Mouse (Mus musculus) myocyte (in vitro differentiated cells): ENCODE results near the gene Tgoln1. TPM values are rescaled to one million over a fixed set of nuclear protein-coding genes. Genes with fewer than 3 reads are reported as not detected.

ENCODE experiments used
- H3K27me3 ChIP-seq: one replicate; pipeline ENCODE4 v1.6.1; 2011; ENCODE audit not compliant: control insufficient read depth, insufficient read depth, insufficient read length
- H3K36me3 ChIP-seq: one replicate; pipeline ENCODE4 v1.6.1; 2011; ENCODE audit not compliant: control insufficient read depth, insufficient read depth
- H3K4me2 ChIP-seq: one replicate; pipeline ENCODE4 v1.6.1; 2011; ENCODE audit warnings: low read depth, control low read depth
- H3K4me3 ChIP-seq: one replicate; pipeline ENCODE4 v1.5.1; 2011; ENCODE audit warnings: mild to moderate bottlenecking, control low read depth, moderate library complexity
- H3K79me2 ChIP-seq: one replicate; pipeline ENCODE4 v1.6.1; 2011; ENCODE audit not compliant: control insufficient read depth, insufficient read depth
- H3ac ChIP-seq: one replicate; pipeline ENCODE4 v1.6.1; 2011; ENCODE audit not compliant: control insufficient read depth, insufficient read length
- CEBPB ChIP-seq: IDR thresholded peaks from 2 replicates; pipeline ENCODE4 v1.6.1; 2011; ENCODE audit warnings: mild to moderate bottlenecking, moderate library complexity; ENCODE audit not compliant: poor library complexity, insufficient read depth, severe bottlenecking
- E2F4 ChIP-seq: IDR thresholded peaks from one replicate; pipeline ENCODE4 v1.6.1; 2011; ENCODE audit warnings: mild to moderate bottlenecking, control low read depth, moderate library complexity; ENCODE audit not compliant: insufficient read depth
- MAX ChIP-seq: IDR thresholded peaks from one replicate; pipeline ENCODE4 v1.6.1; 2011; ENCODE audit warnings: low read depth, mild to moderate bottlenecking, control low read depth
- MYOD1 ChIP-seq, 3 experiments: IDR thresholded peaks; one replicate each; pipeline ENCODE4 v1.6.1; 2011; ENCODE audit warnings: control low read depth in 2 of 3, low read depth in 2 of 3, mild to moderate bottlenecking in 2 of 3, moderate library complexity in 1 of 3; ENCODE audit not compliant: insufficient read length in 2 of 3, control insufficient read depth in 1 of 3
- MYOG ChIP-seq, 3 experiments: IDR thresholded peaks; one replicate each; pipeline ENCODE4 v1.6.1; 2011; ENCODE audit warnings: control low read depth in 2 of 3, low read depth in 2 of 3, mild to moderate bottlenecking in 2 of 3; ENCODE audit not compliant: insufficient read length in 2 of 3, control insufficient read depth in 1 of 3, insufficient read depth in 1 of 3
- POLR2A ChIP-seq: IDR thresholded peaks from one replicate; pipeline ENCODE4 v1.6.1; 2011; ENCODE audit warnings: low read depth, mild to moderate bottlenecking, control low read depth, moderate library complexity; ENCODE audit not compliant: insufficient read length
- POLR2AphosphoS2 ChIP-seq: IDR thresholded peaks from one replicate; pipeline ENCODE4 v1.6.1; 2011; ENCODE audit warnings: low read depth, control low read depth; ENCODE audit not compliant: insufficient read length
- REST ChIP-seq: IDR thresholded peaks from one replicate; pipeline ENCODE4 v1.6.1; 2011; ENCODE audit warnings: mild to moderate bottlenecking, control low read depth, moderate library complexity; ENCODE audit not compliant: insufficient read depth, insufficient read length
- SRF ChIP-seq: IDR thresholded peaks from one replicate; pipeline ENCODE4 v1.6.1; 2011; ENCODE audit warnings: low read depth; ENCODE audit not compliant: control insufficient read depth, insufficient read length
- TCF12 ChIP-seq: IDR thresholded peaks from one replicate; pipeline ENCODE4 v1.6.1; 2011; ENCODE audit warnings: mild to moderate bottlenecking, control low read depth; ENCODE audit not compliant: poor library complexity, insufficient read depth, severe bottlenecking
- TCF3 ChIP-seq: IDR thresholded peaks from one replicate; pipeline ENCODE4 v1.6.1; 2011; ENCODE audit warnings: low read depth, control low read depth; ENCODE audit not compliant: insufficient read length
- USF1 ChIP-seq: IDR thresholded peaks from one replicate; pipeline ENCODE4 v1.6.1; 2011; ENCODE audit warnings: low read depth, mild to moderate bottlenecking, control low read depth, moderate library complexity
- polyA plus RNA-seq: library from polyadenylated mRNA; unstranded; fragments of >200 nt; fragmentation: generic; extraction: Trizol; gene quantifications from one replicate; pipeline ENCODE4 v1.2.1, GENCODE M21; 2012; ENCODE audit warnings: missing spikeins

Gene Tgoln1
- polyA plus RNA-seq, 1 experiment: 16.3 TPM

GRCm38 (mm10) chr6:72658006-72658405 is 41.2 kb upstream of the Tgoln1 start:
- TF ChIP-seq MYOD1 (IDR thresholded peaks at IDR 0.05; ENCODE audit: control insufficient read depth in 1 of 3, insufficient read length in 2 of 3, low read depth in 2 of 3): no peak
- no peak for TF ChIP-seq REST
- TF ChIP-seq MYOG (IDR thresholded peaks at IDR 0.05; ENCODE audit: control insufficient read depth in 1 of 3, insufficient read depth in 1 of 3, insufficient read length in 2 of 3, low read depth in 2 of 3): no peak
- no peak for TF ChIP-seq E2F4
- no peak for TF ChIP-seq POLR2AphosphoS2
- TF ChIP-seq SRF: no peak
- no peak for TF ChIP-seq TCF3
- no peak for TF ChIP-seq TCF12
- TF ChIP-seq POLR2A: no peak
- TF ChIP-seq CEBPB: no peak
- H3K79me2 ChIP-seq: peaks cover 8% of the 10 kb centered on the region

DNA sequence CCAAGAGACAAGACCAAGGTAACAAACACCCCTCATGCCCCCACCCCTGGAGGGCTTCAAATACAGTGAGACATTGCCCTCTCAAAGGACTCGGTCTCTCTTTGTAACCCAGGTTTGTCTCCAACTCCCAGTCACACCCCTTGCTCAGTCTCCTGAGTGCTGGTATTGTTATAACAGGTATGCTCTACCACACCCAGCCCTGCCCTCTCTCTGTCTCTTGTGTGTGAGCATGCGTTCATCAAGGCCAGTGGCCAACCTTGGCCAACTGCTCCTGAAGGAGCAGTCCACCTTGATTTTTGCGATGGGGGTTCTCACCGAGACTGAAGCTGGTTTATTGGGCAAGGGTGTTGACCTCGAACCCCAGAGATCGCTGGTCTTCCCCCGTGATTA is 39.2 kb upstream of the Tgoln1 start:
- TF ChIP-seq MYOG (IDR thresholded peaks at IDR 0.05; ENCODE audit: control insufficient read depth in 1 of 3, insufficient read depth in 1 of 3, insufficient read length in 2 of 3, low read depth in 2 of 3) (no peak), TCF3 (no peak), CEBPB (no peak), MAX (no peak), REST (no peak), E2F4 (no peak), POLR2A (no peak), POLR2AphosphoS2 (no peak), USF1 (no peak), SRF (no peak), TCF12 (no peak), MYOD1 (IDR thresholded peaks at IDR 0.05; ENCODE audit: control insufficient read depth in 1 of 3, insufficient read length in 2 of 3, low read depth in 2 of 3) (no peak)
- H3K79me2 ChIP-seq: peaks cover 9% of the 10 kb centered on the region
- H3K4me3 ChIP-seq: no peak overlapping the region
- H3K27me3 ChIP-seq: no peaks in the 10 kb centered on the region
- H3K4me2 ChIP-seq: peak overlapping the region; percentile 75
- H3ac ChIP-seq: no peak overlapping the region
- no peaks in the 10 kb centered on the region for H3K36me3 ChIP-seq

More at GRCm38 (mm10) chr6:72658006-72658405, 41.2 kb upstream of the Tgoln1 start:
- Histone ChIP-seq H3ac (no peak overlapping the region), H3K36me3 (no peaks in the 10 kb centered on the region), H3K4me2 (no peak overlapping the region), H3K27me3 (no peaks in the 10 kb centered on the region), H3K4me3 (no peak overlapping the region)

DNA sequence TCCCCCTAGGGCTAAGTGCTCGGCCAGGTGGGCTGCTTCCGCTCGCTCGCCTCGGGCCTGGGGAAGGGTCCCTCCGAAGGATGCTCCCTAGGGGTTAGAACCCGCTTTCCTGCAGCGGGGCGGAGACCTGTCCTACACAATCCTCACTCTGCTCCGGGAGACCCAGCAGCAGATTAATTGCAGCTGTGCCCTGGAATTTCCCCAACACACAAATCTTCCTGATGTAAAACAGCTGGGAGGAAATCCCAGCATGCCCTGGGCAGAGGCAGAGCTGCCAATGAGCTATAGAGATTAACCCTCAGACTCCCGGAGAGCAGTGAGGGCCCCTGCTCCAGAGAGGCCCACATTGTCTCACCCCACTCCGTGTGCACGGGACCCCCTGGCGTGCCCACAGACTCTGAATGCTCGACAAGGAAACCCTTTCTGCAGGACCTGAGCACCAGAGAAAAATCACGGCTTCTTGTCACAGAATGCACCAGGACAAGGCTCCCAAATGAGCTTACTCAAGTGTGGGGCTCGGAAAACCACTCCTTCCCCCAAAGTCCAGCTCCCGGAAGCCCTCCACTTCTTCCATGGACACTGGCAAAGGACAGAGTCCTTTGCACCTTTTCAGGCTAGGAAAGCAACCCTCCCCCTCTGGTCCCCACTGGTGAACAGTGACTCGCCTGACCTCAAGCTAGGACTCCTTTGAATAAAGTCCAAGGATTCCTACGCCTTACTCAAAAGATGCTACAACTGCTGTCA is 38.7 kb upstream of the Tgoln1 start:
- Histone ChIP-seq H3K27me3 (no peaks in the 10 kb centered on the region), H3K79me2 (peaks cover 15% of the 10 kb centered on the region), H3K4me2 (peak overlapping the region; percentile 75), H3ac (no peak overlapping the region), H3K4me3 (no peak overlapping the region), H3K36me3 (no peaks in the 10 kb centered on the region)
- TF ChIP-seq CEBPB: no peak
- no peak for TF ChIP-seq USF1
- no peak for TF ChIP-seq POLR2A
- TF ChIP-seq REST: no peak
- peak in 2 of 3 experiments; percentile 70 to 78 for TF ChIP-seq MYOD1 (IDR thresholded peaks at IDR 0.05; ENCODE audit: control insufficient read depth in 1 of 3, insufficient read length in 2 of 3, low read depth in 2 of 3)
- no peak for TF ChIP-seq E2F4
- TF ChIP-seq TCF12: peak; percentile 4
- no peak for TF ChIP-seq POLR2AphosphoS2
- TF ChIP-seq TCF3: no peak
- no peak for TF ChIP-seq SRF
- TF ChIP-seq MAX: no peak
- TF ChIP-seq MYOG (IDR thresholded peaks at IDR 0.05; ENCODE audit: control insufficient read depth in 1 of 3, insufficient read depth in 1 of 3, insufficient read length in 2 of 3, low read depth in 2 of 3): peak in 1 of 3 experiments; percentile 23

DNA sequence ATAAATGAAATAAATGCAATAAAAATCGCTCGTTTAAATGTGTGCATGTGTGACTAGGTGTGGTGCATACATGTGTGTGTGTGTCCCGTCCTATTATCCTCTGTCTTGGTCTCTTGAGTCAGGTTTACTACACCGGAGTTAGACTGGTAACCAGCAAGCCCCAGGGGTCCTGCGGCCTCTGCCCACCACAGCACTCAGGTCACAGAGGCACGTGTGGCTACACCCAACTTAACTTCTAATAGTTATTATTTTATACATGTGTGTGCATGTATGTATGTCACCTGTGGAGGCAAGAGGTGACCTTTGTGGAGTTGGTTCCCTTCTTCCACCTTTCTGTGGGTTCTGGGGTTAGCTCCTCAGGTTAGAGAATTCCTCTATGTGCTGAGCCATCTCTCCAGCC is 37.6 kb upstream of the Tgoln1 start:
- Histone ChIP-seq H3K36me3 (no peaks in the 10 kb centered on the region), H3ac (no peak overlapping the region), H3K27me3 (no peaks in the 10 kb centered on the region), H3K4me2 (no peak overlapping the region), H3K79me2 (peaks cover 16% of the 10 kb centered on the region), H3K4me3 (no peak overlapping the region)
- TF ChIP-seq CEBPB (no peak), REST (no peak), POLR2AphosphoS2 (no peak), POLR2A (no peak), TCF3 (no peak), MYOD1 (IDR thresholded peaks at IDR 0.05; ENCODE audit: control insufficient read depth in 1 of 3, insufficient read length in 2 of 3, low read depth in 2 of 3) (no peak), MYOG (IDR thresholded peaks at IDR 0.05; ENCODE audit: control insufficient read depth in 1 of 3, insufficient read depth in 1 of 3, insufficient read length in 2 of 3, low read depth in 2 of 3) (no peak), TCF12 (no peak), USF1 (no peak)

GRCm38 (mm10) chr6:72653419-72653818 is 36.6 kb upstream of the Tgoln1 start:
- H3K4me3 ChIP-seq: no peak overlapping the region
- no peaks in the 10 kb centered on the region for H3K36me3 ChIP-seq
- TF ChIP-seq USF1 (no peak), CEBPB (peak; percentile 54; the same call in 1 of the 2 replicates)
- peaks cover 16% of the 10 kb centered on the region for H3K79me2 ChIP-seq
- peak overlapping the region; percentile 39 for H3K4me2 ChIP-seq
- no peaks in the 10 kb centered on the region for H3K27me3 ChIP-seq
- H3ac ChIP-seq: no peak overlapping the region
